Mouse (Mus musculus): ENCODE measurements around the gene Olfr1155. TPM values are rescaled to one million over a fixed set of nuclear protein-coding genes. Genes with fewer than 3 reads are reported as not detected.

The Olfr1155 gene
- polyA plus RNA-seq (2015; fragmentation: Nextera tagmentation; extraction: Ambion mirVana) = not detected in 2 replicates

GRCm38 (mm10) chr2:87945037-87945436, at the start of gene Olfr1155:
Gene Olfr1155 (minus strand): TSS chr2:87945137.
- no peaks in the 10 kb centered on the region for H3K4me1 ChIP-seq (replicated peaks)
- no peak for ATAC-seq (ENCODE audit: low read depth)
- no peaks in the 10 kb centered on the region for H3K36me3 ChIP-seq
- H3K9me3 ChIP-seq (replicated peaks) = no peaks in the 10 kb centered on the region
- H3K27ac ChIP-seq = no peak within 1 kb of the TSS
- WGBS (ENCODE audit: insufficient replicate concordance) = 97% methylated on average over 1 of the region's 1 CpGs
- no peak within 1 kb of the TSS for H3K9ac ChIP-seq
- H3K27me3 ChIP-seq = no peaks in the 10 kb centered on the region
- H3K4me2 ChIP-seq = no peak within 1 kb of the TSS
- no peak within 1 kb of the TSS for H3K4me3 ChIP-seq (replicated peaks)
- no peak for DNase-seq

DNA sequence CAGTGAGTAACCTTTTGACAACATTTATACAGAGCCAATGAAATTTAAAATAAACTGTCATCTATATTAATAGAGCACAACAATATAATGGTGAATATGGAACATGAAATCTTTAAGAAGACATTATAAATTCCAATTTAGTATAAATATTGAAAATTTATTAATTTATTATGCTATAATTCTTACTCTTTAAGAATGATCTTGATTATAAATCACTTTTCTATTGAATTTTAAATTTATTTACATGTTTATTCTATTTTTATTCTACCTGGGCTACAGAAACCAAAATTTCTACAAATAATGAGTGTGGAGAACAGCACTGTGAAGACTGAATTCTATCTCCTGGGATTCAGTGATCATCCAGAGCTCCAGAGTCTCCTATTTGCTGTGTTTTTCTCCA, 44.9 kb upstream of the Olfr1155 start, which contains the start of gene Olfr1158:
Gene Olfr1158 (plus strand): TSS at position 301 of the 400 bp plus-strand sequence.
- Histone ChIP-seq H3K27me3 (no peaks in the 10 kb centered on the region), H3K4me2 (no peak within 1 kb of the TSS), H3K4me1 (replicated peaks) (no peaks in the 10 kb centered on the region), H3K27ac (no peak within 1 kb of the TSS), H3K9me3 (replicated peaks) (no peaks in the 10 kb centered on the region), H3K9ac (no peak within 1 kb of the TSS), H3K36me3 (no peaks in the 10 kb centered on the region), H3K4me3 (replicated peaks) (no peak within 1 kb of the TSS)
- ATAC-seq (ENCODE audit: low read depth) = no peak
- DNase-seq = no peak

- no peak within 1 kb of the TSS for H3K27ac ChIP-seq
- WGBS (ENCODE audit: insufficient replicate concordance) = 36% methylated on average over 3 of the region's 3 CpGs
- no peak within 1 kb of the TSS for H3K9ac ChIP-seq
- no peak for DNase-seq
- H3K27me3 ChIP-seq = no peaks in the 10 kb centered on the region
- no peak within 1 kb of the TSS for H3K4me3 ChIP-seq (replicated peaks)
- no peaks in the 10 kb centered on the region for H3K9me3 ChIP-seq (replicated peaks)
- no peaks in the 10 kb centered on the region for H3K36me3 ChIP-seq
- no peaks in the 10 kb centered on the region for H3K4me1 ChIP-seq (replicated peaks)
- no peak for ATAC-seq (ENCODE audit: low read depth)
- no peak within 1 kb of the TSS for H3K4me2 ChIP-seq
Observed at GRCm38 (mm10) chr2:87974563-87974962, 29.6 kb upstream of the Olfr1155 start, which contains the start of gene Olfr74. Gene Olfr74 (minus strand): TSS chr2:87974663.

DNA sequence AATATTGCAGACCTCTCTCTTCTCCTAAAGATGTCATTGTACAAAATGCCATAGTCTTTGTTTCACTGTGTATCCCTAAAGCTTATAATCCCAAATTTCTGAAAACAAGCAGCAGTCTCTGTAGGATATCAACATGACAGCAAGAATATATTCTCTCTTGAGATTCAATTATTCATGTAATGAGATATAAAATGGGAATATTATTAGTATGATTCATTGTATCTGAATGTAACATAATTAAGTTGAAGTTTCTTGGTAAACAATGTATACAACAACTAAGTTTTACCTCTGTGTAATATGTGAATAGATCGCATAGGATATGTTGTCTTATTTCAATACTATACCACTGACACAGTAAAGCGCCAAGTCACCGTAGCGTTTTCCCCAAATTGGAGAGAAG, 23.3 kb upstream of the Olfr1155 start, which contains the start of gene Olfr1157:
Gene Olfr1157 (minus strand): TSS at position 101 of the 400 bp plus-strand sequence.
- Histone ChIP-seq H3K36me3 (no peaks in the 10 kb centered on the region), H3K9ac (no peak within 1 kb of the TSS), H3K27ac (no peak within 1 kb of the TSS), H3K4me3 (replicated peaks) (no peak within 1 kb of the TSS), H3K9me3 (replicated peaks) (0 out of 2 replicates have a peak, but pooled peaks cover 4% of the 10 kb centered on the region), H3K4me1 (replicated peaks) (no peaks in the 10 kb centered on the region), H3K27me3 (no peaks in the 10 kb centered on the region), H3K4me2 (no peak within 1 kb of the TSS)
- no peak for ATAC-seq (ENCODE audit: low read depth)
- 84% methylated on average over 4 of the region's 4 CpGs for WGBS (ENCODE audit: insufficient replicate concordance)
- DNase-seq = no peak

- H3K27me3 ChIP-seq = no peaks in the 10 kb centered on the region
- DNase-seq = no peak
- no peak within 1 kb of the TSS for H3K27ac ChIP-seq
- no peaks in the 10 kb centered on the region for H3K9me3 ChIP-seq (replicated peaks)
- no peak within 1 kb of the TSS for H3K9ac ChIP-seq
- H3K4me2 ChIP-seq = no peak within 1 kb of the TSS
- no peaks in the 10 kb centered on the region for H3K4me1 ChIP-seq (replicated peaks)
- no peak for ATAC-seq (ENCODE audit: low read depth)
- no peak within 1 kb of the TSS for H3K4me3 ChIP-seq (replicated peaks)
- H3K36me3 ChIP-seq = no peaks in the 10 kb centered on the region
Observed at GRCm38 (mm10) chr2:87953000-87953399, 8.1 kb upstream of the Olfr1155 start, which contains the start of gene Olfr1156. Gene Olfr1156 (minus strand): TSS chr2:87953100.

DNA sequence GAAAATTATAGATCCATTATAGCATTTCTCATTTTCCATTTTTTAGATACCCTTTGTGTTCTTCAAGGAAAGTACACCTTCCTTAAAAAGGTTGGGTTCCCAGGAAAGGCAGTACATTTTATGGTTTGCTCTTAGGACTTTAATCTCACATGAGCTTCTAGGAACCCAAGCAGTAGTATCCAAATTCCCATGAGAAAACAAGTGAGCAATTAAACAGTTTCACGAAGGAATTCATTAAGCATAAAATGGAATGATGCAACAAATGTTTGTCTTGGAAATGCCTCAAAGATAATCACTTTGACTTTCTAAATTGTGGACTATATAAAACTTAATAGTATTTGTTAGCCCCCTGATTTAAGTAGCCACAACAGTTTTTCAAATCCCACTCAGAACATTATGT, 39.9 kb downstream of the Olfr1155 start, which contains the start of gene Olfr1154:
Gene Olfr1154 (minus strand): TSS at position 101 of the 400 bp plus-strand sequence.
- H3K36me3 ChIP-seq = no peaks in the 10 kb centered on the region
- no peaks in the 10 kb centered on the region for H3K27me3 ChIP-seq
- ATAC-seq (ENCODE audit: low read depth) (no peak), DNase-seq (no peak)
- 0 out of 2 replicates have a peak, but pooled peaks cover 2% of the 10 kb centered on the region for H3K9me3 ChIP-seq (replicated peaks)
- H3K4me3 ChIP-seq (replicated peaks) = no peak within 1 kb of the TSS
- H3K4me1 ChIP-seq (replicated peaks) = no peaks in the 10 kb centered on the region
- H3K9ac ChIP-seq = no peak within 1 kb of the TSS
- H3K4me2 ChIP-seq = no peak within 1 kb of the TSS
- 72% methylated on average over 1 of the region's 1 CpGs for WGBS (ENCODE audit: insufficient replicate concordance)
- H3K27ac ChIP-seq = no peak within 1 kb of the TSS

DNA sequence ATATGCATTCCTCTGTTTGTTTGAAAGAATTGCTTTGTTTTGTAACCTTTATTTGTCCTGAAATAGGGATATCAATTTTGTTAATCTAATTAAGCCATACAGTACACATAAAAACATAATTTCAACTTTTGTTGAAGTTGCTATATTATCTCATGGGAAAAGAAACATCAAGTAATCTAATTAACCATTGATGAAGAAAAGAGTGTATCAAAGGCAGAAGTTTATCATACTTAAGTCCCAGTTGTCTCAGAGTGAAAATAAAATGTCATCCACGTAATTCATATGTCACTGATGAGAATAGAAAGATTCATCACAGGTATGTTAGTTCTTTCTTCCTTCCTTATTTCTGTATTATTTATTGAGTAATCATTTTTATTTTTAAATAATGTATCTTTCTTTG, 50.3 kb downstream of the Olfr1155 start, which contains the start of gene Olfr1153:
Gene Olfr1153 (plus strand): TSS at position 301 of the 400 bp plus-strand sequence.
- Histone ChIP-seq H3K4me1 (replicated peaks) (no peaks in the 10 kb centered on the region), H3K4me3 (replicated peaks) (no peak within 1 kb of the TSS), H3K36me3 (no peaks in the 10 kb centered on the region), H3K9ac (no peak within 1 kb of the TSS), H3K27me3 (no peaks in the 10 kb centered on the region), H3K9me3 (replicated peaks) (no peaks in the 10 kb centered on the region), H3K27ac (no peak within 1 kb of the TSS), H3K4me2 (no peak within 1 kb of the TSS)
- ATAC-seq (ENCODE audit: low read depth) = no peak
- no peak for DNase-seq
- 37% methylated on average over 1 of the region's 1 CpGs for WGBS (ENCODE audit: insufficient replicate concordance)

Other genes with a start within 250 kb of the Olfr1155 start
- gene Olfr1137, start 232.0 kb downstream of the Olfr1155 start, polyA plus RNA-seq (2015; fragmentation: Nextera tagmentation; extraction: Ambion mirVana) = not detected in 2 replicates
- gene Olfr1138, start 205.2 kb downstream of the Olfr1155 start, polyA plus RNA-seq (2015; fragmentation: Nextera tagmentation; extraction: Ambion mirVana) = not detected in 2 replicates
- gene Olfr1140, start 201.4 kb downstream of the Olfr1155 start, polyA plus RNA-seq (2015; fragmentation: Nextera tagmentation; extraction: Ambion mirVana) = not detected in 2 replicates
- gene Olfr1141, start 191.1 kb downstream of the Olfr1155 start, polyA plus RNA-seq (2015; fragmentation: Nextera tagmentation; extraction: Ambion mirVana) = not detected in 2 replicates
- not detected in 2 replicates for gene Olfr152, start 165.7 kb downstream of the Olfr1155 start, polyA plus RNA-seq (2015; fragmentation: Nextera tagmentation; extraction: Ambion mirVana)
- not detected in 2 replicates for gene Olfr1143, start 144.5 kb downstream of the Olfr1155 start, polyA plus RNA-seq (2015; fragmentation: Nextera tagmentation; extraction: Ambion mirVana)
- not detected in 2 replicates for gene Olfr1145, start 135.3 kb downstream of the Olfr1155 start, polyA plus RNA-seq (2015; fragmentation: Nextera tagmentation; extraction: Ambion mirVana)
- gene Olfr1148, start 114.6 kb downstream of the Olfr1155 start, polyA plus RNA-seq (2015; fragmentation: Nextera tagmentation; extraction: Ambion mirVana) = not detected in 2 replicates
- gene Olfr1150-ps1, start 101.1 kb downstream of the Olfr1155 start, polyA plus RNA-seq (2015; fragmentation: Nextera tagmentation; extraction: Ambion mirVana) = not detected in 2 replicates
- not detected in 2 replicates for gene Olfr1151, start 89.3 kb downstream of the Olfr1155 start, polyA plus RNA-seq (2015; fragmentation: Nextera tagmentation; extraction: Ambion mirVana)
- not detected in 2 replicates for gene Olfr1152, start 78.6 kb downstream of the Olfr1155 start, polyA plus RNA-seq (2015; fragmentation: Nextera tagmentation; extraction: Ambion mirVana)
- not detected in 2 replicates for gene Olfr1153, start 50.2 kb downstream of the Olfr1155 start, polyA plus RNA-seq (2015; fragmentation: Nextera tagmentation; extraction: Ambion mirVana)
- gene Olfr1154, start 40.0 kb downstream of the Olfr1155 start, polyA plus RNA-seq (2015; fragmentation: Nextera tagmentation; extraction: Ambion mirVana) = not detected in 2 replicates
- not detected in 2 replicates for gene Olfr1156, start 8.0 kb upstream of the Olfr1155 start, polyA plus RNA-seq (2015; fragmentation: Nextera tagmentation; extraction: Ambion mirVana)
- gene Olfr1157, start 23.2 kb upstream of the Olfr1155 start, polyA plus RNA-seq (2015; fragmentation: Nextera tagmentation; extraction: Ambion mirVana) = not detected in 2 replicates
- not detected in 2 replicates for gene Olfr74, start 29.5 kb upstream of the Olfr1155 start, polyA plus RNA-seq (2015; fragmentation: Nextera tagmentation; extraction: Ambion mirVana)
- gene Olfr1158, start 45.0 kb upstream of the Olfr1155 start, polyA plus RNA-seq (2015; fragmentation: Nextera tagmentation; extraction: Ambion mirVana) = not detected in 2 replicates
- not detected in 2 replicates for gene Olfr1160, start 63.1 kb upstream of the Olfr1155 start, polyA plus RNA-seq (2015; fragmentation: Nextera tagmentation; extraction: Ambion mirVana)
- not detected in 2 replicates for gene Olfr1161, start 77.6 kb upstream of the Olfr1155 start, polyA plus RNA-seq (2015; fragmentation: Nextera tagmentation; extraction: Ambion mirVana)
- not detected in 2 replicates for gene Olfr73, start 92.6 kb upstream of the Olfr1155 start, polyA plus RNA-seq (2015; fragmentation: Nextera tagmentation; extraction: Ambion mirVana)
- not detected in 2 replicates for gene Olfr1162, start 106.0 kb upstream of the Olfr1155 start, polyA plus RNA-seq (2015; fragmentation: Nextera tagmentation; extraction: Ambion mirVana)
- gene Olfr1163, start 126.7 kb upstream of the Olfr1155 start, polyA plus RNA-seq (2015; fragmentation: Nextera tagmentation; extraction: Ambion mirVana) = not detected in 2 replicates
- not detected in 2 replicates for gene Olfr1164, start 148.8 kb upstream of the Olfr1155 start, polyA plus RNA-seq (2015; fragmentation: Nextera tagmentation; extraction: Ambion mirVana)
- gene Olfr1166, start 183.1 kb upstream of the Olfr1155 start, polyA plus RNA-seq (2015; fragmentation: Nextera tagmentation; extraction: Ambion mirVana) = not detected in 2 replicates
- gene Olfr1167, start 210.1 kb upstream of the Olfr1155 start, polyA plus RNA-seq (2015; fragmentation: Nextera tagmentation; extraction: Ambion mirVana) = not detected in 2 replicates
- gene Olfr1168, start 236.7 kb upstream of the Olfr1155 start, polyA plus RNA-seq (2015; fragmentation: Nextera tagmentation; extraction: Ambion mirVana) = not detected in 2 replicates